Mouse (Mus musculus) megakaryocyte progenitor cell, adult 5-6 weeks (primary cell): ENCODE data around the gene Tmem119. TPM values are rescaled to one million over a fixed set of nuclear protein-coding genes. Genes with fewer than 3 reads are reported as not detected.

ENCODE experiments used
- ATAC-seq: replicated peaks from 2 replicates; pipeline ENCODE4 v1.8.0; 2016; ENCODE audit warnings: mild to moderate bottlenecking, moderate TSS enrichment, inconsistent platforms; ENCODE audit not compliant: poor library complexity
- total RNA-seq, 2 experiments: library from RNA; stranded (forward) in 1 of 2; stranded (reverse) in 1 of 2; fragments of 157-497, 149-512 nt in 1 of 2; fragments of 200-1000 nt in 1 of 2; gene quantifications; 2 replicates each; pipeline versions ENCODE4 v1.2.3 to v1.2.4; 2015 to 2017

Gene Tmem119
- total RNA-seq (2015) (6.5 and 7.2 TPM in 2 replicates), total RNA-seq (2017) (5.6 and 8.2 TPM in 2 replicates)

GRCm38 (mm10) chr5:113800280-113800679, at the start of gene Tmem119:
Gene Tmem119 (minus strand): TSS chr5:113800516.
- ATAC-seq = peak; percentile 66

DNA sequence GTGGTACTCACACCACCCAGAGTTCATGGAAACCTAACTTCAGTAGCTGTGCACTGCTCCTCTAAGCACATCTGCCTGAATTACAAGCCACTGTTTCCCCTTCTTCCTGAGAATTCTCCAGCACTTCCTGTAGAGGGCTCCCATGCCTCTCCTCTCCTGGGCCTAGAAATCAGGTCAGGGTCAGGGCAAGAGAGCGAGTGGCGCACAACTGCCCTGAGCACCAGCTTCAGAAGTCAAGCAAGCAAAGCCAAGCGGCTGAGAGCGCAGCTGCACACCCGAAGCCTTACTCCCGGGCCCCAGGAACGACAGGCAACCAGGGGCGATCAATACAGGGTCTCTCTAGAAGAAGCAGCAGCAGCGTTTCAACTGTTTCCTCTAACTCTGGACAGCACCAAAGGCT, 47.3 kb upstream of the Tmem119 start:
- ATAC-seq = no peak

GRCm38 (mm10) chr5:113846656-113847055, 46.3 kb upstream of the Tmem119 start:
- peak; percentile 62 for ATAC-seq

- no peak for ATAC-seq
Observed at GRCm38 (mm10) chr5:113845627-113846026, 45.3 kb upstream of the Tmem119 start.

GRCm38 (mm10) chr5:113844721-113845120, 44.4 kb upstream of the Tmem119 start:
- ATAC-seq = peak; percentile 60

- ATAC-seq = no peak
Observed at GRCm38 (mm10) chr5:113844106-113844505, 43.8 kb upstream of the Tmem119 start.

DNA sequence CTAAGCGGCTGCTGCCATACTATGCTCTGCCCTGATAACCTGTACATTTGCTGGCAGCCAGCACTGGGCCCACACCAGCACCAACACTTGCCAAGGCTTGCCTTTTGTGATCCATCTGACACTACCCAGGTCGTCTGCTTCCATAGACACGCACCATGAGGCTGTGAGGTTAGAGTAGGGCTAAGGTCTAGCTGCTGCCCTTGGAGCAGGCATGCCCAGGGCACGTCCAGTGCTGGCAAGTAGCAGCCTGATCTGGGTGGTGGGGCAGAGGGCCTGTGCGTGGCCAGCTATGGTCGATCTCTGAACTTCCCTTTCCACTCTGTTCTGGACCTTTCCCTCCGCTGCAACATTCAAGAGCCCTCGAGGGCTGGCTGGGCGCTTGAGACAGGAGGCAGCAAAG, 42.6 kb upstream of the Tmem119 start:
- no peak for ATAC-seq

DNA sequence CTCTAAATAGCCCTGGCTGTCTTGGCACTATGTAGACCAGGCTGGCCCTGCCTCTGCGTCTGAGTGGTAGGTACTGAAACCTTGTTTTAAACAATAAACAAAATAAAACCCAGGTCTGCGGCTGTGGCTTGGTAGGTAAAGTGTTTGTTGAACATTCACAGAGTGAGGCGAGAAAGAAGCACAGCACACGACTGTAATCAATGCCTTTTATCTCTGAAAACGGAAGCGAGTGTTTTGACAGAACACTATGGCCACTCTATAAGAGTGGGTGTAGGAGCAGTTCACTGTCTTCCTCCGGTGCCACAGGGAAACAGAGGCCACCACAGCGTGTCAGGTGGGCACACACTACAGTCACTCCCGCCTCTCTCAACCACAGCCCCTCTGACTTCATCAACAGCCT, 41.9 kb upstream of the Tmem119 start:
- peak; percentile 17 for ATAC-seq

DNA sequence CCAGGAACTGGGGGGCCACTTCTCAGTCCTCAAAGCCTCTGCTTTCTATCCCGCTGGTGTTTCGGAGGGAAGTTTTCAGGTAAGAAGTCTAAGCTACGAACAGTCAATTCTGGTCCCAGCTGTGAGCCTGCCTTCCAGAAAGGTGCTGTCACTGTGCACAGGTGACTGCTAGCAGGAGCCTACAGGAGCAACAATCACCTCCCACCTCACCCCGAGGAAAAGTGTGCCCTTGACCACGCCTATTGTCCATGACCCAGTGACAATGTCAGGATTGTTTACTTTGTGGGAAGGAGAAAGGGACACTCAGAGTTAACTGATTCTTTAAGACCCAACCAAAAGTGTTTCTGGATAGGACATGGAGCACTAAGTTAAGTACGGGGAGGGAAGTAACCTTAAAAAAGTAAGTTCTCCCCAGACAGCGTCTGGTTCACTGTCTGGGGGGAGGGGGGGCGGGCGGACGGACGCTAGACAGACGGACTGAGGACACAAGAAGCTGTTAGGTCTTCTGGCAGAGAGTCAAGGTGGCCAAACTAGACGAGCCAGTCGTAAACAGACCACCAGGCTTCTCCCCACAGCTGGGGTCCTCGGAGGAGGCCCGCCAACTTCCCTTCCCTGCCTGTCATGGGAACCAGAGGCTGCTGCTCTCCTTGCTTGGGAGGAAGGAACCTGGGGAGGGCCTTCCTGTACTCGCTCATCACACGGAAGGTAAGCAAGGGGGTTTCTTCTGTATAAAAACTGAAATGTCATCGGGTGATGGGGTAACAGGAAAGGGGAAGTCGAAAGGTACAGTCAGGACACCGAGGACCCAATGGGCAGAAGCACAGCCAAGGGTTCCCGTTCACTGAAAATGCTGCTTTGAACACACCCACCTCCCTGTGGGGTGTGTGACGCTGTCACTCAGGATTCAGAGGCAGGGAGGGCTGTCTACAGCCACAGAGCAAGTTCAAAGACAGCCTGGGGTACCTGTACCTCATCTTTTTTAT, 41.2 kb upstream of the Tmem119 start:
- ATAC-seq = peak; percentile 59

- ATAC-seq = peak; percentile 24
Observed at GRCm38 (mm10) chr5:113840443-113840842, 40.1 kb upstream of the Tmem119 start.

- ATAC-seq = peak; percentile 57
Observed at GRCm38 (mm10) chr5:113836961-113837360, 36.6 kb upstream of the Tmem119 start.

DNA sequence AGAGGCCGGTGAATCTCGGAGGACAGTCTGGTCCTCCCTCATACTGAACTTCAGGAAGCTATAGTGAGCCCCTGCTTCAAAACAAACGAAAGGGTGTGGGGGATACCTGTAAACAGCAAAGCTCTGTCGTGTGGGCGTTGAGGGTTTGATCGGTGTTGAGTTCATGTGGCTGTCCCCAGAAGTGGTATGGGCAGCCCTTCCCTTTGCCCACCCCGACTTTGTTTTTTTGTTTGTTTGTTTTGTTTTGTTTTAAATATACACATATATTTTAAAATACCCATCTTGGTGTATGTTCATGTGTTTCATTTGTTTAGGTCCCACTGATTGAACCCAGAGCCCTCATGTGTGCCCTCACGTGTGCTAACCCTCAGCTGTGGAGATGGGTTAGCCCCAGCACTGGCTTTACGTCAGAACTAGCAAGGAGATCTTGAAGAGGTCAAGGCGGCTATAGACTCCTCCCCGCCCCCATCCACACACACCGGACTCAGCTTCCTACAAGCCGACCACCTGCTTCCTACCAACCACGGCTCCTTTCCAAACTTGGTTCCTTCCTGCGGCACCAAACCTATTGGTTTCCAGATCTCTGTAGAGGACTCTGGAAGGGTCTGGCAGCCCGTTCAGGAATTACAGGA, 33.1 kb upstream of the Tmem119 start:
- ATAC-seq = no peak

DNA sequence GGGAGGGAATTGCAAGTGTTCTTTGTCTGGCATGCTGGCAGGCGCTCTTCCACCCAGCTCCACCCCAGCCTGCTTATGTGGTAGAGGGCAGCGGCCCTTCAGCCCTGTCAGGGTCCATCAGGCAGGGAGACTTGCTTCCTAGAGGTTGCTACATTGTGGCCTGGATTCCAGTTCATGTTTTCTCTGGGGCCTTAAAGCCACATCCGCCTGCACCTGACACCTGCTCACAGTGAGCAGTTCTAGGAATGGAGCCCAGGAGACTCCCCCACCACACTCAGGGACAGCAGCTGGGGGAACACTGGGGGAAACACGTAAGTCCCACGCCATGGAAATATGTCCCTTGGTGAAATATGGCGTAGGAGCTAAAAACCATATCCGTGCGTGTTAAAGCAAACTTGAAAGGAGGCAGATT, 32.2 kb upstream of the Tmem119 start, which contains the start of gene Selplg:
Gene Selplg, minus strand, starts transcription at position 155 of the 412 bp plus-strand sequence.
- ATAC-seq = no peak

DNA sequence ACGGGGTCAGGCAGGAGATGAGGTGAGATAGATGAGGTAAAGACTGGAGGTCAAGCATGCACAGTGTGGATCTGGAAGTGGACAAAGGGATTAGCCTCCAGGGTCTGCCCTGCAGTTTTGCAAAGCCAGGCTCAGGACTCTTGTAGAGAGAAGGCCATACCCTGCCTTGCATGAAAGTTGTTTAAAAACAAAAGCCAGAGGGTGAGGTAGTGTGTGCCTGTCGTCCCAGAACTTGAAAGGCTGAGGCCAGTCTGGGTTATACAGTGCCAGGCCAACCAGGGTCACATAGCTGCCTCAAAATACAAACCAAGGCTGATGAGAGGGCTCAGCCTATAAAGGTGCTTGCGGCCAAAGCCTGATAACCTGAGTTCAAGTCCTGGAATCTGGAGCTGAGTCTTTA, 31.4 kb upstream of the Tmem119 start:
- ATAC-seq = no peak

DNA sequence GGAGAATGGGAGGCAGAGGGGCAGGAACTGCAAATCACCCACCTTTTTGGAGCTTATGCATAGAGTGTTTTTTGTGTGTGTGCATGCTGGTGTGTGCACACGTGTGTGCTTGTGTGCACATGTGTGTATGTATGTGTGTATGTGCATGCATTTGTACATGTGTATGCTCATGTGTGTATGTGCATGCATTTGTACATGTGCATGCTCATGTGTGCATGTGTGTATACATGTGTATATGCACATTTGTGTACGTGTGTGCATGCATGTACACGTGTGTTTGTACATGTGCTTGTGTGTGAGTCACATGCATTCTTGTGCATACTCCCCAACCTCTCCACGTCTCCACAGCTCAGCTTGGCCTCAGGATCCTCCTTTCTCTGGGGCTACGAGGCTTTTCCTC, 30.5 kb upstream of the Tmem119 start:
- ATAC-seq = no peak

- ATAC-seq = peak; percentile 75
Observed at GRCm38 (mm10) chr5:113830292-113830643, 30.0 kb upstream of the Tmem119 start.

DNA sequence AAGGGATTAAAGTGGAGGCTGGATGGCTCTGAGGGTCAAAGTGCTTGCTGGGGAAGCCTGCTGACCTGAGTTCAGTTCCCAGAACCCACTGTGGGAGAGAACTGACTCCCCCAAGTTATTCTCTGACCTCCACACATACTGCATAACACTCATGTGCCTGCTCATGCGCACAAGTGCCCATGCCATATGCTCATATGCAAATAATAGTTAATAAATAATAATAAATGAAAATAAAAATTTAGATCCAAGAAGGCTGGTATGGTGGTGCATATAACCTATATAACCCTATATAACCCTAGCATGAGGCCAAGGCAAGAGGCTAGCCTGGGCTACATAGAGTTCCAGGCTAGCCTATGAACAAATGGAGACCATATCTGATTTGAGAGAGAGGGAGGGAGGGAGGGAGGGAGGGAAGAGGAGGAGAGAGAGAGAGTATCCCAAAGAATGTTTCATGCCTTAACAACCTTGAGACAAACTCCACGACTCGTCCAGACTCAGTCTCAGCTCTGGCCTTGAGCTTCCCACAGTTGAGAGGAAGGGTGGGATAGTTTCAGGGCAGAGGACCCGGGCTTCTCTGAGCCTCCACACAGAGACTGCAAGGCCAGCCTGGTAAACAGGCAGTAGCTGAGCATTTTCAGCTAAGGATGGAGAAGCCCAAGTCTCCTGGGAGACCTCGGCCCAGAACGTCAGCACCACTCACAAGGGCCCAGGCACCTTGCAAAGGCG, 29.4 kb upstream of the Tmem119 start:
- no peak for ATAC-seq

GRCm38 (mm10) chr5:113828481-113828880, 28.2 kb upstream of the Tmem119 start:
- peak; percentile 13; the same call in 1 of the 2 replicates for ATAC-seq

- ATAC-seq = no peak; the same call in 1 of the 2 replicates
Observed at GRCm38 (mm10) chr5:113827991-113828411, 27.7 kb upstream of the Tmem119 start.

DNA sequence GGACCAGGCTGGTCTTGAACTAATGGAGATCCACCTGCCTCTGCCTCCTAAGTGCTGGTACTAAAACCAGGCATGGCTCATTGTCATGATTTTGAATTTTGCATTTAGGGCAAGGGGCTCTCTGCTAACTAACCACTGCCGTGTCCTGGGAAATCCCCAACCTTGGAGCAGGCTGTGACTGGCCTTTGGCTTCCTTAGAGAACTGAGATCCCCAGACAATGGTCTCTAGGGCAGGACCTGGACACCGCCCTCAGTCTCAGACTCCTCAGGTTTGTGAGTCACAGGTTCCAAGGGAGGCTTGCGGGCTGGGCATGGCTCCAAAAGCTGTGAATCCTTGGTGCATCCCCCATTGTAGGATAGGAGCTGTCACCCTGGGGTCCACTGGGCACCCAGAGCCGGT, 26.3 kb upstream of the Tmem119 start:
- ATAC-seq = no peak

- ATAC-seq = no peak
Observed at GRCm38 (mm10) chr5:113825558-113825957, 25.2 kb upstream of the Tmem119 start.
